Comparison of ENCODE assay signal across 7 mouse cellular contexts in genomic region chr8:108867482-108868258, GRCm38 (mm10).
DNase-seq lines count a peak whose midpoint lies in the region; ATAC-seq lines count a peak whose summit lies in the region.

No protein-coding gene starts in this region.

- no peaks in the 10 kb centered on the region for H3K9me3 ChIP-seq in midbrain, embryonic 16.5 days (replicated peaks; ENCODE audit: control insufficient read depth, low read length, poor library complexity, severe bottlenecking)
- no peaks in the 10 kb centered on the region for H3K9me3 ChIP-seq in midbrain, embryonic 11.5 days (ENCODE audit: control insufficient read depth, low read length)
- H3K9me3 ChIP-seq in intestine, embryonic 16.5 days (ENCODE audit: control insufficient read depth, low read length), result no peaks in the 10 kb centered on the region

- no peak for DNase-seq in midbrain, embryonic 11.5 days (ENCODE audit: low spot score, missing footprints)
- DNase-seq in lung, adult 18-20 months, result peak; percentile 55 to 71
- no peak for DNase-seq in layer of hippocampus, adult 18-20 months (ENCODE audit: low spot score in 2 of 2)
- no peak for DNase-seq in right cerebral cortex, postnatal 25 days
- DNase-seq in left cerebral cortex, adult 11 months (ENCODE audit: low spot score), result no peak

- no peak overlapping the region for H3K4me2 ChIP-seq in midbrain, embryonic 16.5 days (ENCODE audit: low read length)
- no peak overlapping the region for H3K4me2 ChIP-seq in midbrain, embryonic 11.5 days
- no peak overlapping the region for H3K4me2 ChIP-seq in intestine, embryonic 16.5 days (ENCODE audit: low read depth, low read length)

- H3K36me3 ChIP-seq in midbrain, embryonic 16.5 days (ENCODE audit: control insufficient read depth, insufficient read depth, low read length), result no peaks in the 10 kb centered on the region
- H3K36me3 ChIP-seq in midbrain, embryonic 11.5 days (ENCODE audit: control insufficient read depth, insufficient read depth, low read length), result no peaks in the 10 kb centered on the region
- peaks cover 2% of the 10 kb centered on the region; the same call in 1 of the 2 replicates for H3K36me3 ChIP-seq in intestine, embryonic 16.5 days (ENCODE audit: control insufficient read depth, insufficient read depth, low read length)

- no peak overlapping the region for H3K9ac ChIP-seq in midbrain, embryonic 16.5 days (ENCODE audit: low read depth, low read length)
- H3K9ac ChIP-seq in midbrain, embryonic 11.5 days (ENCODE audit: low read length), result no peak overlapping the region
- H3K9ac ChIP-seq in intestine, embryonic 16.5 days (ENCODE audit: low read depth, low read length), result no peak overlapping the region

- H3K4me1 ChIP-seq in midbrain, embryonic 16.5 days (ENCODE audit: control insufficient read depth, insufficient read depth, low read length), result peaks cover 11% of the 10 kb centered on the region; the same call in 1 of the 2 replicates
- peaks cover 13% of the 10 kb centered on the region for H3K4me1 ChIP-seq in midbrain, embryonic 11.5 days (ENCODE audit: control insufficient read depth, insufficient read depth, low read length)
- H3K4me1 ChIP-seq in intestine, embryonic 16.5 days (ENCODE audit: control insufficient read depth, insufficient read depth, low read length), result peaks cover 7% of the 10 kb centered on the region; the same call in 1 of the 2 replicates

- H3K27me3 ChIP-seq in midbrain, embryonic 16.5 days (ENCODE audit: control insufficient read depth, insufficient read depth, low read depth, low read length), result no peaks in the 10 kb centered on the region
- no peaks in the 10 kb centered on the region for H3K27me3 ChIP-seq in midbrain, embryonic 11.5 days (ENCODE audit: control insufficient read depth, insufficient read depth, low read length)
- no peaks in the 10 kb centered on the region for H3K27me3 ChIP-seq in intestine, embryonic 16.5 days (replicated peaks; ENCODE audit: control insufficient read depth, insufficient read depth, low read length)

- H3K27ac ChIP-seq in midbrain, embryonic 16.5 days (ENCODE audit: low read length), result peak overlapping the region; percentile 39; the same call in 1 of the 2 replicates
- H3K27ac ChIP-seq in midbrain, embryonic 11.5 days (ENCODE audit: low read depth, low read length), result no peak overlapping the region
- H3K27ac ChIP-seq in intestine, embryonic 16.5 days (ENCODE audit: low read length), result no peak overlapping the region

- ATAC-seq in midbrain, embryonic 16.5 days, result no peak
- ATAC-seq in midbrain, embryonic 11.5 days (ENCODE audit: low FRiP score), result no peak
- peak; percentile 77 for ATAC-seq in intestine, embryonic 16.5 days

- H3K4me3 ChIP-seq in midbrain, embryonic 16.5 days (ENCODE audit: low read depth, low read length), result no peak overlapping the region
- H3K4me3 ChIP-seq in midbrain, embryonic 11.5 days (ENCODE audit: low read depth, low read length), result no peak overlapping the region
- H3K4me3 ChIP-seq in intestine, embryonic 16.5 days (ENCODE audit: low read length), result no peak overlapping the region

- 70% methylated on average over 13 of the region's 13 CpGs for WGBS in midbrain, embryonic 16.5 days
- 71% methylated on average over 13 of the region's 13 CpGs for WGBS in midbrain, embryonic 11.5 days
- WGBS in intestine, embryonic 16.5 days, result 62% methylated on average over 13 of the region's 13 CpGs

Comparison
In these comparisons a context has a peak if more than half of its experiments do, and no peak if none do; other contexts are left out.
1. DNase-seq: peak in lung, adult 18-20 months (2 of 2); none in midbrain, embryonic 11.5 days (single experiment), layer of hippocampus, adult 18-20 months (0 of 2), right cerebral cortex, postnatal 25 days (single experiment) and left cerebral cortex, adult 11 months (single experiment).